Mouse (Mus musculus) monocyte, adult 2 months (primary cell): ENCODE measurements around the gene Tcte3.
"Not testable (repeated sequence)": the region's sequence is repeated elsewhere in the genome, so short reads cannot be mapped to it uniquely, and the experiment has no call there.

ENCODE experiments used
- DNase-seq, 2 experiments: peaks; one replicate each; pipeline ENCODE4 v3.0.0; 2022; ENCODE audit warnings: low spot score in 2 of 2, low read depth in 1 of 2

The Tcte3 gene

DNA sequence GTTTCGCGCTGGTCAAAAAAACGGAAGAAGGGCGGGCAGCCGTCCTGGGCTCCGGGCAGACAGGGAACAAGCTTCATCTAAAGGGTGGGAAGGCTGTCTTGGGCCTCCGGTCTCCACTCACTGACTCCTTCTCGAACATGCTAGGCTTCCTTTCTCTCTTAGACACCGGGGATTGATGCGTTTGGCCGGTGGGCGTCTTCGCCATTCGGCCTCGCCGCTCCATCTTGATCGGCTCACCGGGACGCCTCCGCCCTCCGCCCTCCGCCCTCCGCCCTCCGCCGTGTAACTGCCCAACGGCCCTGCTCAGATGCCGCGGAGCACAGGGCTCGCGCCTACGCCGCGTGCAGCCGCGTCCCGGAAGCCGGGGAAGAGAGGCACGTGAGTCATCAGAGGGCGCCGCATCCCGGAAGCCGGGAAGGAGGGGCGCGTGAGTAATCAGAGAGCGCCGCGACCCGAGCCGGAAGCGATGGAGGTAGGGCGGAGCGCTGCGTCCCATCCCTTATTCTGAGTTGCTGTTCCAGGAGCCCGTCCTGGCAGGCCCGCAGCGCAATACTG is at the start of gene Tcte3, which contains the start of the genes Ermard and Gm3448:
TSS of gene Tcte3 (minus strand) at position 314 of the 555 bp plus-strand sequence.
TSS of gene Ermard (plus strand) at position 34 of the 555 bp plus-strand sequence.
TSS of gene Gm3448 (minus strand) at position 363 of the 555 bp plus-strand sequence.
- DNase-seq: not testable (repeated sequence)

DNA sequence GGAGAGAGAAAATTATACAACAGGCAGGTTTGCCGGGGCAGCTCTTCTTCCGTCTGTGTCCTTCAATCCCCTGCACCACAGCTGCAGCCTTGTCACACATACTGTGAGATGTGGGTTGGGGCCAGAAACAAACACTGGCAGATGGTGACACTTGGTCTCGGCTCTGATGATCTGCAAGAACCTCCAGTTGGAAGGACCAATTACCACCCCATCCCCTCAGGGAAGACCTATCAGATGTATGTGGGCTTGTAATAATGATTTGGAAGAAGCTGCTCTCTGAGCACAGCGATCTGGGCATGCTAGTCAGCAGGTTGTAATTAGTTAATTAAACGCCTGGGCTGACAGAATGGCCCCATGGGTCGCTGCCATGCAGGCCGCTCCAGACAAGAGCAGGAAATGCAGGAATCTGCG is 47.3 kb upstream of the Tcte3 start:
- DNase-seq: no peak

- DNase-seq: no peak
Observed at GRCm38 (mm10) chr17:15088166-15088565, 46.9 kb upstream of the Tcte3 start.

DNA sequence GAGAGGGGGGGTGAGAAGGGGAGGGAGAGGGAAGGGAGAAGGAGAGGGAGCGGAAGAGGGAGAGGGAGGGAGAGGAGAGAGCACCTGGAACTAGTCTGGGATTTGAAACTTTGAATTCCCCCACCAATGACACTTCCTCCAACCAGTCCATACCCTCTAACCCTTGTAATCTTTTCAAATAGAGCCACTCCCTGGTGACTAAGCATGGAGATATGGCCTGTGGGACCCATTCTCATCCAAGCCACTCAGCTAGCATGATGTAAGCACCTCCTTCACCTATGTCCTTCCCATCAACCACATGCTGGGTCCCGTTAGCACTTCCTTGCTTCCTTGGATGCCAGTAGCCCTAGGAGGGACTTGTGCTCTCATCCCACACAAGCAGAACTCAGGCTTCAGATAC is 43.7 kb upstream of the Tcte3 start:
- no peak for DNase-seq

DNA sequence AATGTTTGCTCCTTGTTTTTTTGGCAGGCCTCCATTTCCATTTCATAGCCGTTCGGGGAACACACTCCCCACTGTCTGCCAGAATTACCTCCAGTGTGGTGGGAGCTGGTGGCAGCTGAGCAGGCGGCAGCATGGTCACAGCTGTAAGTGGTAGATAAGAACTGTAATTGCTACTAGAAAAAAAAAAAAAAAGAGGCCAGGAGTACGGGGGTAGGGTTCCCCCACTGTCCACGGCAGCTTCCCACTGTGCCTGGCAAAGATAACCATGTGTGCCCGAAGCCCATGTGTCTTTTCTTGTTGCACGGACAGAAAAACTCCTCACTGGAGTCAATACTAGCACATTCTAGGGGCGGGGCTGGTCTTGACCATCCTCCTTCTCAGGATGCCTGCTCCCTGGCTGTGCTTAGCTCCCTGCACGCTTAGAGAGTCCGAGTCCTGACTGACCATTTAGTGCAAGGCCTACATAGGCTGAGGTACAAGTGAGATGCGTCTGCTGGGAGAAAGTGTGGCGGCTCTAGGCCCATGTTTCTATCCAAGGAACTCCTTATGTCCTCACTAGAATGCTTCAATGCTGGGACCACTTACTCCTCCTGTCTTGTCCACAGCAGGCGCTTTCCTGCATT is 43.0 kb upstream of the Tcte3 start:
- no peak for DNase-seq

- no peak for DNase-seq
Observed at GRCm38 (mm10) chr17:15077536-15077935, 36.2 kb upstream of the Tcte3 start.

GRCm38 (mm10) chr17:15075033-15075432 is 33.7 kb upstream of the Tcte3 start:
- no peak for DNase-seq

- DNase-seq: no peak
Observed at GRCm38 (mm10) chr17:15072211-15072610, 30.9 kb upstream of the Tcte3 start.

- no peak for DNase-seq
Observed at GRCm38 (mm10) chr17:15069124-15069523, 27.8 kb upstream of the Tcte3 start.

GRCm38 (mm10) chr17:15068040-15068792 is 26.9 kb upstream of the Tcte3 start:
- DNase-seq: no peak

GRCm38 (mm10) chr17:15066911-15067310 is 25.6 kb upstream of the Tcte3 start:
- DNase-seq: no peak

DNA sequence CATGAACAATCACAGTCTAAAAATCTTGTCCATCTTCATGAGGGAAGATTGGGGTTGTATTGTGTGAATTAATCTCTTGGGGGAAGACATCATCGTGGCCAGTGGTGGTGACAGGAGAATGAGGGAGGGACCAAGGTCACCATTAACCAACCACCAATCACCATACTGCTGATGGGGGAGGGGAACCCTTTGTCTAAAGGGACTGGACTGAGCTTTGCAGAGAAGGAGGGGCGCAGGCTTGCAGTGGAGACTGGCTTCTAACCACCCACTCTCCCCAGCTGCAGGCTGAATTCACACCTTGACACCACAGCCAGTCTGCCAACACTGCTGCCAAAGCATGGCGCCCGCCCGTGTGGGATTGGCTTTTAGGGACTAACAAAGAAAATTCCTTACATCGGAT is 24.8 kb upstream of the Tcte3 start:
- no peak for DNase-seq

DNA sequence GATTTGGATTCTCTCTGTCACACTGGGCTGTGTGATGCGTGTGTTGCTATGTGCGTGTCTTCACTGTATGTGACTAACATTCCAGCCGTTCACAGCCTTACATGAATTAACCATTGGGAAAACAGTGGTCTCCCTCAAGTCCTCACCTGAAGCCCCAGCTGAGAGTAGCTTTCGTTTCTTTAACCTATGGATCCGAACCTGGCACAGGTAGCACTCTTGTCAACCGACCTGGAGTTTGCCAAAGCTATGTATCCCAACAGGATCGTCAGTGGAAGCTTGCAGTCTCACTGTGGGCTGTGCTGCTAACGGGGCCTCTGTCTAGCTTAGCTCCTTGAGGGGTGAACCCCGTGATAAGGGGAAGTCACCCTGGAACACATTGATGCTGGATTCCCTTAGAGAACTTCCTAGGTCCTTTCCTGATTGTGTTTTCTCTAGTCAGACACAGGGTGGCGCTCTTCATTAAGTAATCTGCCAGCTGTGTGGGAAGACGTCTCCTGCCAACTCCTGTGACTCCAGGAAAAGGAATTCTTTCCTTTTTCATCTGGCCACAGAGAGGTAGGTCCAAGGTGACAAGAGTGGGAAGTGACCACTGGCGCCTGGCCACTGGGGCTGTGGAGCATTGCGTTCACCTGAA is 24.2 kb upstream of the Tcte3 start:
- DNase-seq: no peak

GRCm38 (mm10) chr17:15060356-15060755 is 19.1 kb upstream of the Tcte3 start:
- no peak for DNase-seq

DNA sequence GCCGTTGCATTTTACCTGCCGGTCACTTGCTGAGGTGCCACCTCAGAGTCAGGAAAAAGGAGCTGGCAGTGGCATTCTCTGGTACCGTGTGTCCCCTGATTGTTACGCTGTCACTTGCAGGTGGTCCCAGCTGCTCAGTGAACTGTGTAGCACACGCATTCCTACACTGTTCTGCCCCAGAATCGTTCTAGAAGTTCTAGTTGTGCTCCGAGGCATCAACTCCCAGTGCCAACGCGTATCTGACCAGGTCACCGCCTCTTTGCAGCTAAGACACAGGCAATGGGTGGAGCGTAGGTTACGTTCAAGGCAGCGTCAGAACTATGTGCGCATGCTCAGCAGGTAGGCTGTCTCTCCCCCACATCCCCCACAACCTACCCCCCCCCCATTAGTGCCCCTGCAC is 18.4 kb upstream of the Tcte3 start:
- no peak for DNase-seq

DNA sequence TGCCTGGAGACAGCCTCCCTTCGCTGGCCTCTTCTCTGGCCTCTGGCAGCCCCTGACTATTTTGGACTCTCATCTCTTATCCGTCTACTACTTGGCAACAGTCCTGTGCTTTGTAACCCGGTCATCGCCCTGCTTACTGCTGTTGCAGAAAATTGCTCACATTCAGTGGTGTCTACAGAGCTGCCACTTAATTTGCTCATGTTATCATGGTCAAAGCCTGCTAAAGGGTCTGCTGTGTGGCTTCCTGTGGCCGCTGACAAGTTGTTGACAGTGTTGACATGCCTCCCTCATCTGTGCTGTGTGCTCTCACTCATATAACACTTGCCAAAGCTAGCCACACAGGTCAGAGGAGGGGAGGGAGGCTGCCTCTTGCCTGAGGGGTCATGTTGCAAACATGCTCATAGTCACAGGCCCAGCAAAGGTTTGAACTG is 16.9 kb upstream of the Tcte3 start:
- DNase-seq: no peak

- no peak for DNase-seq
Observed at GRCm38 (mm10) chr17:15055925-15056324, 14.6 kb upstream of the Tcte3 start.

- not testable (repeated sequence) for DNase-seq
Observed at GRCm38 (mm10) chr17:15053829-15054200, 12.5 kb upstream of the Tcte3 start.

DNA sequence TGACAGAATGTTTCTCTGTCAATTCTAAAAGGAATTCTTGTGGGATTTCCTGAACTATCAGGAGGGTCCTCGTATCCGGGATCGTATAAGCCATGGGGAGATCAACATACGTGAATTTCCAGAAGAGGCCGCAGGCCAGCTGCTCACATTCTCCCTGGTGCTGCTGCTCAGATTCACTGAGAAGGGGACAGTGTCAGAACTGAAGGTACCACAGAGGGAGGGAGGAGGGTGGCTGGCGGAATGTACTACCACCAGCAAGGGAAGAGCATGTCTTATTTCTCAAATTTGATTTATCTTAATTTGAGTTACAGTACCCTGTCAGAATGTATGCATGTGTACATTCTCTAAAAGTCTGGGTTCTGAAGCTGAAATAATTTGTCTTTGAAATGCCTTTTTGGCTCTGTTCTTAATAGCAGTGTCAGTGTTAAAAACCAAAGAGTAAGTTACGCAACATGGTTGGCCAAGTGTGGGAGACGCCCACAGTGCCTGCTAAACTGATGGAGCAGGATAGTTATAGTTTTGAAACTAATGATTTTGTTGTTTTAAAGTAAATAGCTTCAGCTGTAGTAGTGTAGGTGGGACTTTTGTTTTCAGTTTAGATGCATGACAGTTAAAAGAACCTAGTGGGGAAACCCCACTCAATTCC is 12.0 kb upstream of the Tcte3 start:
- not testable (repeated sequence) for DNase-seq

DNA sequence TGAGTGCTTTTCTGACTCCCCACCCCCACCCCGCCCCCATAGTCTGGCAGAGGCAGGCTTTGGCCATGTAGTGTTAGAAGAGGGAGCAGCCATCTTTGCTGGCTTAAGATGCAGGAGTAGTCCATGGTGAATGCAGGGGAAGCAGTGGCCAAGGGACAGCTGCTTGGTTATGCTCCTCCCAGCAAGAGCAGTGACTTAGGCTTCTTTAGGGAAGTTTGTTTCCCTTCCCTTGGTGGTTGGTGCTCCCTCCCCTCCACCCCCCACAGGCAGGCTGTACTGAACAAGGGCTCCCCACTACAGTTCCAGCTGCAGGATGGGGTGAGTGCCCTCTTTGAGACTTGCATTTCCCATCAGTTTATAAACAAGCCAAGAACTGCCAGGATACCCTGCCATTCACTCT is 11.5 kb upstream of the Tcte3 start:
- DNase-seq: not testable (repeated sequence)

DNA sequence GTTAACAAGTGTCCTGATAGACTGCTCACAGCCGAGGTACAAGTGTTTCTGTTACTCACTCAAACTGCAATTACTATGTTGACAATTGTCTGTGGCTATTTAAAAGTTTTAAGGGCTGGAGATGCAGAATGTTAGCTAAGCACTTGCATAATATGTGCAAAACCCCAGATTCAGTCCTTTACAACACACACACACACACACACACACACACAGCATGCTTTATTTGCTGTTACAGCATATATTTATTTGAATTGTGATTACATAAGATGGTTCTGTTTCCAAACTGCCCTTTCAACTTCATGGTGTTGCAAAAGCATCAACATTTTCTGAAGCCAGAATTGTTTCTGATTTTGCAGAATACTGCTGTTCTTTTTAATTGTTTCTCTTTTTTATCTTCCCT is 9.1 kb upstream of the Tcte3 start:
- not testable (repeated sequence) for DNase-seq
